Mouse (Mus musculus): Measurements from ENCODE around the gene Srrm2. TPM values are rescaled to one million over a fixed set of nuclear protein-coding genes. Genes with fewer than 3 reads are reported as not detected.

Srrm2 gene
- polyA plus RNA-seq, 1 experiment from 2014 or later, result 172 TPM

GRCm38 (mm10) chr17:23795323-23795722 lies 5.0 kb downstream of the Srrm2 start:
- Histone ChIP-seq H3K9ac (ENCODE audit: low read depth, low read length) (no peak overlapping the region), H3K27ac (ENCODE audit: low read length) (no peak overlapping the region), H3K36me3 (ENCODE audit: control insufficient read depth, insufficient read depth) (no peaks in the 10 kb centered on the region), H3K4me1 (ENCODE audit: control insufficient read depth, low read depth, low read length) (peaks cover 8% of the 10 kb centered on the region), H3K27me3 (ENCODE audit: control insufficient read depth, insufficient read depth, low read depth, low read length) (no peaks in the 10 kb centered on the region), H3K4me2 (ENCODE audit: low read depth, low read length) (no peak overlapping the region), H3K9me3 (replicated peaks; ENCODE audit: control insufficient read depth, low read length) (no peaks in the 10 kb centered on the region), H3K4me3 (ENCODE audit: low read depth, low read length) (no peak overlapping the region)
- no peak for ATAC-seq (ENCODE audit: low read depth)
- WGBS (ENCODE audit: insufficient replicate concordance), result 82% methylated on average over 8 of the region's 8 CpGs

- no peak overlapping the region for H3K4me3 ChIP-seq (ENCODE audit: low read depth, low read length)
- no peak for ATAC-seq (ENCODE audit: low read depth)
- 23% methylated on average over 7 of the region's 7 CpGs for WGBS (ENCODE audit: insufficient replicate concordance)
These were observed 7.0 kb downstream of the Srrm2 start for GRCm38 (mm10) chr17:23797316-23797715.

GRCm38 (mm10) chr17:23801627-23802026 lies 11.3 kb downstream of the Srrm2 start:
- ATAC-seq (ENCODE audit: low read depth), result no peak
- Histone ChIP-seq H3K9me3 (replicated peaks; ENCODE audit: control insufficient read depth, low read length) (no peaks in the 10 kb centered on the region), H3K27ac (ENCODE audit: low read length) (no peak overlapping the region), H3K4me1 (ENCODE audit: control insufficient read depth, low read depth, low read length) (peaks cover 19% of the 10 kb centered on the region), H3K4me3 (ENCODE audit: low read depth, low read length) (no peak overlapping the region), H3K9ac (ENCODE audit: low read depth, low read length) (no peak overlapping the region), H3K27me3 (ENCODE audit: control insufficient read depth, insufficient read depth, low read depth, low read length) (no peaks in the 10 kb centered on the region), H3K36me3 (ENCODE audit: control insufficient read depth, insufficient read depth) (peaks cover under 1% of the 10 kb centered on the region; the same call in 1 of the 2 replicates), H3K4me2 (ENCODE audit: low read depth, low read length) (no peak overlapping the region)
- 85% methylated on average over 10 of the region's 10 CpGs for WGBS (ENCODE audit: insufficient replicate concordance)

More at GRCm38 (mm10) chr17:23797316-23797715, 7.0 kb downstream of the Srrm2 start:
- Histone ChIP-seq H3K27ac (ENCODE audit: low read length) (no peak overlapping the region), H3K4me2 (ENCODE audit: low read depth, low read length) (no peak overlapping the region), H3K4me1 (ENCODE audit: control insufficient read depth, low read depth, low read length) (peaks cover 3% of the 10 kb centered on the region), H3K36me3 (ENCODE audit: control insufficient read depth, insufficient read depth) (no peaks in the 10 kb centered on the region), H3K27me3 (ENCODE audit: control insufficient read depth, insufficient read depth, low read depth, low read length) (no peaks in the 10 kb centered on the region), H3K9ac (ENCODE audit: low read depth, low read length) (no peak overlapping the region), H3K9me3 (replicated peaks; ENCODE audit: control insufficient read depth, low read length) (no peaks in the 10 kb centered on the region)

GRCm38 (mm10) chr17:23802746-23803365 lies 12.5 kb downstream of the Srrm2 start:
- Histone ChIP-seq H3K4me2 (ENCODE audit: low read depth, low read length) (peak overlapping the region; percentile 88), H3K36me3 (ENCODE audit: control insufficient read depth, insufficient read depth) (peaks cover 11% of the 10 kb centered on the region), H3K27ac (ENCODE audit: low read length) (peak overlapping the region; percentile 99), H3K4me1 (ENCODE audit: control insufficient read depth, low read depth, low read length) (peaks cover 24% of the 10 kb centered on the region), H3K9me3 (replicated peaks; ENCODE audit: control insufficient read depth, low read length) (no peaks in the 10 kb centered on the region), H3K27me3 (ENCODE audit: control insufficient read depth, insufficient read depth, low read depth, low read length) (no peaks in the 10 kb centered on the region), H3K4me3 (ENCODE audit: low read depth, low read length) (peak overlapping the region; percentile 99), H3K9ac (ENCODE audit: low read depth, low read length) (peak overlapping the region; percentile 99)
- peak; percentile 96 for ATAC-seq (ENCODE audit: low read depth)
- whole genome bisulfite sequencing (ENCODE audit: insufficient replicate concordance), result under 1% methylated on average over 60 of the region's 60 CpGs

GRCm38 (mm10) chr17:23803366-23804041 lies 13.2 kb downstream of the Srrm2 start:
- no peaks in the 10 kb centered on the region for H3K9me3 ChIP-seq (replicated peaks; ENCODE audit: control insufficient read depth, low read length)
- WGBS (ENCODE audit: insufficient replicate concordance), result under 1% methylated on average over 62 of the region's 83 CpGs
- peak overlapping the region; percentile 99 for H3K9ac ChIP-seq (ENCODE audit: low read depth, low read length)
- peak overlapping the region; percentile 88 for H3K4me2 ChIP-seq (ENCODE audit: low read depth, low read length)
- H3K4me1 ChIP-seq (ENCODE audit: control insufficient read depth, low read depth, low read length), result peaks cover 24% of the 10 kb centered on the region
- peaks cover 18% of the 10 kb centered on the region for H3K36me3 ChIP-seq (ENCODE audit: control insufficient read depth, insufficient read depth)
- H3K27ac ChIP-seq (ENCODE audit: low read length), result peak overlapping the region; percentile 99
- no peaks in the 10 kb centered on the region for H3K27me3 ChIP-seq (ENCODE audit: control insufficient read depth, insufficient read depth, low read depth, low read length)
- peak; percentile 72 for ATAC-seq (ENCODE audit: low read depth)
- peak overlapping the region; percentile 99 for H3K4me3 ChIP-seq (ENCODE audit: low read depth, low read length)

- WGBS (ENCODE audit: insufficient replicate concordance), result 1% methylated on average over 8 of the region's 8 CpGs
- Histone ChIP-seq H3K4me1 (ENCODE audit: control insufficient read depth, low read depth, low read length) (peaks cover 24% of the 10 kb centered on the region), H3K4me3 (ENCODE audit: low read depth, low read length) (peak overlapping the region; percentile 99), H3K9me3 (replicated peaks; ENCODE audit: control insufficient read depth, low read length) (no peaks in the 10 kb centered on the region), H3K27ac (ENCODE audit: low read length) (peak overlapping the region; percentile 99), H3K36me3 (ENCODE audit: control insufficient read depth, insufficient read depth) (peaks cover 28% of the 10 kb centered on the region), H3K9ac (ENCODE audit: low read depth, low read length) (peak overlapping the region; percentile 99), H3K27me3 (ENCODE audit: control insufficient read depth, insufficient read depth, low read depth, low read length) (no peaks in the 10 kb centered on the region), H3K4me2 (ENCODE audit: low read depth, low read length) (peak overlapping the region; percentile 88)
- no peak for ATAC-seq (ENCODE audit: low read depth)
These were observed 14.2 kb downstream of the Srrm2 start for GRCm38 (mm10) chr17:23804426-23805085.

- H3K36me3 ChIP-seq (ENCODE audit: control insufficient read depth, insufficient read depth), result peaks cover 49% of the 10 kb centered on the region
- H3K4me3 ChIP-seq (ENCODE audit: low read depth, low read length), result no peak overlapping the region
- no peak for ATAC-seq (ENCODE audit: low read depth)
- peaks cover 21% of the 10 kb centered on the region for H3K4me1 ChIP-seq (ENCODE audit: control insufficient read depth, low read depth, low read length)
- H3K27me3 ChIP-seq (ENCODE audit: control insufficient read depth, insufficient read depth, low read depth, low read length), result no peaks in the 10 kb centered on the region
- WGBS (ENCODE audit: insufficient replicate concordance), result 81% methylated on average over 25 of the region's 25 CpGs
- H3K4me2 ChIP-seq (ENCODE audit: low read depth, low read length), result no peak overlapping the region
- H3K9ac ChIP-seq (ENCODE audit: low read depth, low read length), result no peak overlapping the region
- H3K9me3 ChIP-seq (replicated peaks; ENCODE audit: control insufficient read depth, low read length), result no peaks in the 10 kb centered on the region
- no peak overlapping the region for H3K27ac ChIP-seq (ENCODE audit: low read length)
These were observed 16.5 kb downstream of the Srrm2 start for GRCm38 (mm10) chr17:23806867-23807266.

GRCm38 (mm10) chr17:23807918-23808317 lies 17.6 kb downstream of the Srrm2 start:
- H3K36me3 ChIP-seq (ENCODE audit: control insufficient read depth, insufficient read depth), result peaks cover 59% of the 10 kb centered on the region
- H3K27me3 ChIP-seq (ENCODE audit: control insufficient read depth, insufficient read depth, low read depth, low read length), result no peaks in the 10 kb centered on the region
- H3K9me3 ChIP-seq (replicated peaks; ENCODE audit: control insufficient read depth, low read length), result no peaks in the 10 kb centered on the region
- ATAC-seq (ENCODE audit: low read depth), result no peak
- H3K27ac ChIP-seq (ENCODE audit: low read length), result no peak overlapping the region
- peaks cover 21% of the 10 kb centered on the region for H3K4me1 ChIP-seq (ENCODE audit: control insufficient read depth, low read depth, low read length)
- no peak overlapping the region for H3K9ac ChIP-seq (ENCODE audit: low read depth, low read length)
- H3K4me2 ChIP-seq (ENCODE audit: low read depth, low read length), result no peak overlapping the region
- no peak overlapping the region for H3K4me3 ChIP-seq (ENCODE audit: low read depth, low read length)
- 86% methylated on average over 3 of the region's 3 CpGs for WGBS (ENCODE audit: insufficient replicate concordance)

GRCm38 (mm10) chr17:23815641-23816040 lies 25.3 kb downstream of the Srrm2 start:
- Histone ChIP-seq H3K9ac (ENCODE audit: low read depth, low read length) (no peak overlapping the region), H3K9me3 (replicated peaks; ENCODE audit: control insufficient read depth, low read length) (peaks cover 36% of the 10 kb centered on the region), H3K27me3 (ENCODE audit: control insufficient read depth, insufficient read depth, low read depth, low read length) (no peaks in the 10 kb centered on the region), H3K36me3 (ENCODE audit: control insufficient read depth, insufficient read depth) (peaks cover 94% of the 10 kb centered on the region), H3K27ac (ENCODE audit: low read length) (no peak overlapping the region), H3K4me3 (ENCODE audit: low read depth, low read length) (no peak overlapping the region), H3K4me1 (ENCODE audit: control insufficient read depth, low read depth, low read length) (no peaks in the 10 kb centered on the region), H3K4me2 (ENCODE audit: low read depth, low read length) (no peak overlapping the region)
- WGBS (ENCODE audit: insufficient replicate concordance), result 98% methylated on average over 16 of the region's 16 CpGs
- ATAC-seq (ENCODE audit: low read depth), result no peak

All from liver, embryonic 16.5 days (tissue).